Mouse (Mus musculus): Measurements from ENCODE around the gene Rpl35. TPM values are rescaled to one million over a fixed set of nuclear protein-coding genes. Genes with fewer than 3 reads are reported as not detected.

Gene Rpl35
- polyA plus RNA-seq, 1 experiment from 2014 or later, result 1,064 TPM

DNA sequence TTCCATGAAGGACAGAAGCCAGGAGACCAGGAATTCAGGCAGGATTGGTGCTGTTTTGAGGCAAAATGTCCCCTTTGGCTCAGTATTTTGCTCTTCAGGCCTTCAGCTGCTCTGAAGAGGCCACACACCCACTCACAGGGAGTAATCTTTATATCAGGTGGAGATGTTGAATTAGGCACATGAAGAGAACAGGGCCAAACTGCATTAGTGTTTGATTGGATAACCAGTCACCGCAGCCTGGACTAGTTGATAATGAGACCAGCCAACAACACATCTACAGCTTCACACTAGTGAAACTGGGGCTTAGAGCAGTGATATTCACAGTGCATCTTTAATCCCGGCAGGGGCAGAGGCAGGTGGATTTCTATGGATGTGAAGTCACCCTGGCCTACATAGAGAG, 16.5 kb downstream of the Rpl35 start:
- Histone ChIP-seq H3K36me3 (ENCODE audit: control insufficient read depth, insufficient read depth, low read length) (no peaks in the 10 kb centered on the region), H3K9me3 (ENCODE audit: control insufficient read depth, low read length) (peaks cover 7% of the 10 kb centered on the region; the same call in 1 of the 2 replicates), H3K27ac (replicated peaks; ENCODE audit: low read depth, low read length) (no peak overlapping the region), H3K9ac (ENCODE audit: low read depth, low read length) (no peak overlapping the region), H3K4me1 (ENCODE audit: control insufficient read depth, insufficient read depth, low read length) (no peaks in the 10 kb centered on the region), H3K4me3 (ENCODE audit: low read depth, low read length) (no peak overlapping the region), H3K4me2 (ENCODE audit: low read depth, low read length) (no peak overlapping the region), H3K27me3 (replicated peaks; ENCODE audit: control insufficient read depth, insufficient read depth, low read length) (no peaks in the 10 kb centered on the region)
- ATAC-seq (ENCODE audit: low read depth) (no peak), DNase-seq (ENCODE audit: low spot score) (no peak)
- 91% methylated on average over 2 of the region's 2 CpGs for WGBS

DNA sequence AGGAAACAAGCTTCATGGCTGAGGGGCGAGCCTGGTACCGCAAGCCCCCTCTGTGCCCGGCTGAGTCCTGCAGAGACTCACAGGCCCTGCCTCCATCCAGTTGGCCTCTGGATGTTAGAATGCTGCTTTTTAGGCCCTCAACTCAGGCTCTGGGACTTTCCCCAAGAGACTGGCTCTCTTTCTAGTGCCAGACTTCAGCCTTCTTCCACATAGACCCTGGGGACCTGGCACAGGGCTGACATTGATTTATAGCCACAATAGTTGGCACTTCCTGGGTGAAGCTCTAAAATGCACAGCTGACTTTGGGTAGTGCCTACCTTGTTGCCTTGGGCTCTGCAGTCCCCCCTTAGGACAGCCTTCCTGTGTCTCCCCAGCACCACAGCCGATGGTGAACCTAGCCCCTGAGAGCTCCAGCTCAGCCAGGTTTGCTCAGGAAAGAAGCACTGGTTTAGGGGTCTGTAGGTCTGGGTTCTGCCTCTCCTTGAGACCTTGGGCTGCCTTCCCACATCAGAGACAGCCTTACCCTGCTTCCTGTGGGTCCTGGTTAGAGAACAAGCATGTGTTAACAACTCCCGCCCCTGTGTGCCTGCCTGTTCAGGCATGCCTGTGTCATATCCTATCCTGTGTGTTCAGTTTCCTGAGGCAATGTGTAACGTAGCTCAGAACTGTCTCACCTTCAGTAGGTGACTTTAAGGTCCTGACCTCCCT, 17.5 kb downstream of the Rpl35 start:
- 74% methylated on average over 6 of the region's 6 CpGs for WGBS
- Histone ChIP-seq H3K4me1 (ENCODE audit: control insufficient read depth, insufficient read depth, low read length) (no peaks in the 10 kb centered on the region), H3K9ac (ENCODE audit: low read depth, low read length) (no peak overlapping the region), H3K36me3 (ENCODE audit: control insufficient read depth, insufficient read depth, low read length) (no peaks in the 10 kb centered on the region), H3K9me3 (ENCODE audit: control insufficient read depth, low read length) (peaks cover 7% of the 10 kb centered on the region; the same call in 1 of the 2 replicates), H3K4me2 (ENCODE audit: low read depth, low read length) (no peak overlapping the region), H3K27ac (replicated peaks; ENCODE audit: low read depth, low read length) (no peak overlapping the region), H3K4me3 (ENCODE audit: low read depth, low read length) (no peak overlapping the region), H3K27me3 (replicated peaks; ENCODE audit: control insufficient read depth, insufficient read depth, low read length) (no peaks in the 10 kb centered on the region)
- ATAC-seq (ENCODE audit: low read depth) (peak; percentile 67; the same call in 1 of the 2 replicates), DNase-seq (ENCODE audit: low spot score) (peak; percentile 75)

DNA sequence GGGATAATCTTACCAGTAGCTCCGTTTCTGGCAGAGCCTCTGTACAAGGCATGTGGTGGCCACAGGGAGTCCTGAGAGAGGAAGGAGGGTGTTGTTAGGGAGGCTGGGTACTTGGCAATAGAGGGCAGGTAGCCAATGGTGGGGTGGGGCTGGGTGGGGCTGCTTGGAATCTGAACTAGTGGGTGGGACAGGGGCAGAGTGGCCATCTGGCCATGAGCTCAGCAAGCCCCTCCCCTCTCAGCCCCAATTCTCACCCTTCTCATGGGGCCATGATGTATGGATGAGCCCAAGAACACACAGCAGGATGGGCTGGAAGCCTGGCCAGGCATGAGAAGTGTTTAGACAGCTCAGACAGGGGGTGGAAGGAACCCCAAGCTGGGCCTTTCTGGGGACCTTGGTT, 18.1 kb downstream of the Rpl35 start:
- H3K27ac ChIP-seq (replicated peaks; ENCODE audit: low read depth, low read length), result no peak overlapping the region
- H3K4me1 ChIP-seq (ENCODE audit: control insufficient read depth, insufficient read depth, low read length), result no peaks in the 10 kb centered on the region
- peaks cover 7% of the 10 kb centered on the region; the same call in 1 of the 2 replicates for H3K9me3 ChIP-seq (ENCODE audit: control insufficient read depth, low read length)
- no peaks in the 10 kb centered on the region for H3K27me3 ChIP-seq (replicated peaks; ENCODE audit: control insufficient read depth, insufficient read depth, low read length)
- WGBS, result 71% methylated on average over 1 of the region's 1 CpGs
- no peaks in the 10 kb centered on the region for H3K36me3 ChIP-seq (ENCODE audit: control insufficient read depth, insufficient read depth, low read length)
- ATAC-seq (ENCODE audit: low read depth) (no peak), DNase-seq (ENCODE audit: low spot score) (no peak)
- no peak overlapping the region for H3K4me3 ChIP-seq (ENCODE audit: low read depth, low read length)
- no peak overlapping the region for H3K9ac ChIP-seq (ENCODE audit: low read depth, low read length)
- no peak overlapping the region for H3K4me2 ChIP-seq (ENCODE audit: low read depth, low read length)

DNA sequence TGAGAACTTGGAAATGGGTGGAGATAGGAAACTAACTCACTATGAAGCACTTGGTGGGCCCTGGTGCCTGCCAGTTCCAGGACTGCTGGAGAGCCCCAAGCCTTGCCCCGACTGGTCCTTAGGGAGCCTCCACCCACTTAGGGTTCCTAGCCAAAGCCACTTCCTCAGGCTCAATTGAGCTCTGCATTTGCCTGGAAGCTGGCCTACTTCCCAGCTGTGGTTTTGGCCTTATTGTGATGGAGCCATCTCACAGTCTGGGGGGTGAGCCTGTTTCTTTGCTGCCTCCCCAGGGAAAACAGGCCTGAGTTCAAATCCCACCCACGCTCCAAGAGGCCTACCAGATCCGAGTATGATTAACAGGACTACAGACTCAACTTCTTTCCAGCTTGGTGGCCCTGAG, 18.8 kb downstream of the Rpl35 start:
- Histone ChIP-seq H3K36me3 (ENCODE audit: control insufficient read depth, insufficient read depth, low read length) (no peaks in the 10 kb centered on the region), H3K4me2 (ENCODE audit: low read depth, low read length) (no peak overlapping the region), H3K9me3 (ENCODE audit: control insufficient read depth, low read length) (peaks cover 7% of the 10 kb centered on the region; the same call in 1 of the 2 replicates), H3K9ac (ENCODE audit: low read depth, low read length) (no peak overlapping the region), H3K4me3 (ENCODE audit: low read depth, low read length) (no peak overlapping the region), H3K27ac (replicated peaks; ENCODE audit: low read depth, low read length) (no peak overlapping the region), H3K4me1 (ENCODE audit: control insufficient read depth, insufficient read depth, low read length) (no peaks in the 10 kb centered on the region), H3K27me3 (replicated peaks; ENCODE audit: control insufficient read depth, insufficient read depth, low read length) (no peaks in the 10 kb centered on the region)
- WGBS, result 73% methylated on average over 3 of the region's 3 CpGs
- DNase-seq (ENCODE audit: low spot score) (peak; percentile 69), ATAC-seq (ENCODE audit: low read depth) (no peak)

DNA sequence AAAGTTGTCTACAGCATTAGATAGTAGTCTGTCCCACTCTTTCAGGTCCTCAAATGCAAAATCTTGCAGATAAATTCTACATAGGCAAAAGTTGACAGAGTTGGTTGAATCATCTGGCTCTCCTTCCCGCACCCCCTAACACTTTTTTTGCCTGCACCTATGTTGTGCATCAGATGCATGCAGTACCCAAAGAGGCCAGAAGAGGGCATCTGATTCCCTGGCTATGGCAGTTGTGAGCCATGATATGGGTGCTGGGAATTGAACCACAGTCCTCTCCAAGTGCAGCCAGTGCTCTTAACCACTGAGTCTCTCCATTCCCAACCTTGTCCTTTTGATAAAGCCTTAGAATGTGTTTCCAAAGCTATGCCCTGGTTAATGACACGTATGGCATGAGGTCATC, 22.0 kb downstream of the Rpl35 start:
- Histone ChIP-seq H3K9ac (ENCODE audit: low read depth, low read length) (no peak overlapping the region), H3K27me3 (replicated peaks; ENCODE audit: control insufficient read depth, insufficient read depth, low read length) (no peaks in the 10 kb centered on the region), H3K9me3 (ENCODE audit: control insufficient read depth, low read length) (peaks cover 7% of the 10 kb centered on the region; the same call in 1 of the 2 replicates), H3K27ac (replicated peaks; ENCODE audit: low read depth, low read length) (no peak overlapping the region), H3K4me2 (ENCODE audit: low read depth, low read length) (no peak overlapping the region), H3K36me3 (ENCODE audit: control insufficient read depth, insufficient read depth, low read length) (no peaks in the 10 kb centered on the region), H3K4me3 (ENCODE audit: low read depth, low read length) (no peak overlapping the region), H3K4me1 (ENCODE audit: control insufficient read depth, insufficient read depth, low read length) (no peaks in the 10 kb centered on the region)
- ATAC-seq (ENCODE audit: low read depth) (no peak), DNase-seq (ENCODE audit: low spot score) (no peak)
- 96% methylated on average over 2 of the region's 2 CpGs for WGBS

DNA sequence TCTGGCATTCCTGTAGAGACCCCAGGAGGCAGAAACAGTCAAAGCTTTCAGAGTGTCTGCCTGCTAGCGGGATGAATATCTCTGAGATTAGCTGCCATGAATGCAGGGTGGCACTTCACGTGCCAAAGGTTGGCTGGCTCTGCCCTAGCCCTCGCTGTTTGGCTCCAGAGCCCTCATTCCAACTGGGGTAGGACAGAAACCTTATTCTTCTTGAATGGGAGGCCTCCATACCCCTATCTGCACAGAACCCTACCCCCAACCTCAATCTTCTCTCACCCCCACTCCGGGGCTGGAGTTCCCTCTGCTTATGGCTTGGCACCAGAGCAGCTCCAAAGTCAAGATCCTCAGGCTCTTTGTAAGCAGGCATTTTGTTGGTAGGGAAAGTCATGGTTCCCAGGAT, 27.6 kb downstream of the Rpl35 start:
- Histone ChIP-seq H3K4me1 (ENCODE audit: control insufficient read depth, insufficient read depth, low read length) (no peaks in the 10 kb centered on the region), H3K9ac (ENCODE audit: low read depth, low read length) (no peak overlapping the region), H3K27me3 (replicated peaks; ENCODE audit: control insufficient read depth, insufficient read depth, low read length) (no peaks in the 10 kb centered on the region), H3K9me3 (ENCODE audit: control insufficient read depth, low read length) (no peaks in the 10 kb centered on the region), H3K36me3 (ENCODE audit: control insufficient read depth, insufficient read depth, low read length) (no peaks in the 10 kb centered on the region), H3K4me3 (ENCODE audit: low read depth, low read length) (no peak overlapping the region), H3K4me2 (ENCODE audit: low read depth, low read length) (no peak overlapping the region), H3K27ac (replicated peaks; ENCODE audit: low read depth, low read length) (no peak overlapping the region)
- peak; percentile 41; the same call in 1 of the 2 replicates for ATAC-seq (ENCODE audit: low read depth)
- WGBS, result 51% methylated on average over 4 of the region's 4 CpGs
- no peak for DNase-seq (ENCODE audit: low spot score)

DNA sequence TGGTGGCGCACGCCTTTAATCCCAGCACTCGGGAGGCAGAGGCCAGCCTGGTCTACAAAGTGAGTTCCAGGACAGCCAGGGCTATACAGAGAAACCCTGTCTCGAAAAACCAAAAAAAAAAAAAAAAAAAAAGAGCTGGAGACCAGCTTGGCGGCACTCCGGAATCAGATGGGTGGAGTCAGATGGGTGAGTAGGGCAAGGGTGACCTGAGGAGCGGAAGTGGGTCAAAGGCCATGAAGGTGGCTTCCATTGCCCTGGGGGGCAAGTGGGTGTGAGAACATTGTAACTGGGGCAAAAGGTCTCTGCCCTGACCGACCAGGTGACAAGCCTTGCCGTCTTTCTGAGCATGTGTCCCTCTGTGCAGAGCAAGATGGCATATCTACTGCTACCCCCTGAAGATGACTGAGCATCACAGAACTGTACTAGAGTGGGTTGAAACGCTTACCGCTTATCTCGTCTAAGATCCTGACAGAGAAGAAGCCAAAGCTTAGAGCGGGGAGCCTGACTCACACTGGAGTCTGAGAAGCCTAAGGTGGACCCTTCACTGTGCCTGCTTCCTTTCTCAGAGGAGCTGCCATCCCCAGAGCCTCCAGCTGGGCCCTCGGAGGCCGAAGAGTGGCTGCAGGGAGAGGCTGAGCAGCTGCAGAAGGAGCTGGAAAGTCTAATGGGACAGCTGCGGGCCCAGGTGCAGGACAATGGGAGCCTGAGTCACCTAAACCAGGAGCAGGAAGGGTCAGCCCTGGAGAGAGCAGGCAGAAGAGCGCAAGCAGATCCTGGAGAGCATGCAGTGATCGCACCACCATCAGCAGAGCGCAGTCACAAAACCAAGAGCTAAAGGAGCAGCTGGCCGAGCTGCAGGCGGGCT, 29.3 kb downstream of the Rpl35 start:
- no peak overlapping the region for H3K9ac ChIP-seq (ENCODE audit: low read depth, low read length)
- H3K9me3 ChIP-seq (ENCODE audit: control insufficient read depth, low read length), result no peaks in the 10 kb centered on the region
- WGBS, result 78% methylated on average over 21 of the region's 21 CpGs
- no peaks in the 10 kb centered on the region for H3K27me3 ChIP-seq (replicated peaks; ENCODE audit: control insufficient read depth, insufficient read depth, low read length)
- H3K4me3 ChIP-seq (ENCODE audit: low read depth, low read length), result no peak overlapping the region
- H3K4me2 ChIP-seq (ENCODE audit: low read depth, low read length), result no peak overlapping the region
- DNase-seq (ENCODE audit: low spot score), result no peak
- H3K27ac ChIP-seq (replicated peaks; ENCODE audit: low read depth, low read length), result no peak overlapping the region
- no peaks in the 10 kb centered on the region for H3K36me3 ChIP-seq (ENCODE audit: control insufficient read depth, insufficient read depth, low read length)
- no peak for ATAC-seq (ENCODE audit: low read depth)
- no peaks in the 10 kb centered on the region for H3K4me1 ChIP-seq (ENCODE audit: control insufficient read depth, insufficient read depth, low read length)

DNA sequence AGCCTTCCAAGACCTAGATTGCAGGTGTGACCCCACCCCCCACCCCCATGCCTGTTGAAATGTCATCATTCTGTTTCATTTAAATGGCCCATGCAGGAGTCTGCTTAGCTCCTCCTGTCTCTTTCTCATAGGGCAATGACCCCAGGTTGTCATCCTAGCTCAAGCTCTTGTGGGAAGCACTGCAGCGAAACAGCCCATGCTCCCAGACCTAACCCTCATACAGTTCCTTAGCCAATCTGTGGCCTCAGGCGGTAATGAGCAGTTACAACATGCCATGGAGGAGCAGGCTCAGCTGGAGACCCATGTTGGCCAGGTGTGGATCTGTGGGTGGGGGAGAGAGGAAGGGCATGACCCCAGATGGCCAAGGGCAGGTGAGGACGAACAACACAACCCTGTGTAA, 30.2 kb downstream of the Rpl35 start:
- Histone ChIP-seq H3K4me2 (ENCODE audit: low read depth, low read length) (no peak overlapping the region), H3K9ac (ENCODE audit: low read depth, low read length) (no peak overlapping the region), H3K9me3 (ENCODE audit: control insufficient read depth, low read length) (no peaks in the 10 kb centered on the region), H3K4me3 (ENCODE audit: low read depth, low read length) (no peak overlapping the region), H3K27me3 (replicated peaks; ENCODE audit: control insufficient read depth, insufficient read depth, low read length) (no peaks in the 10 kb centered on the region), H3K4me1 (ENCODE audit: control insufficient read depth, insufficient read depth, low read length) (no peaks in the 10 kb centered on the region), H3K36me3 (ENCODE audit: control insufficient read depth, insufficient read depth, low read length) (no peaks in the 10 kb centered on the region), H3K27ac (replicated peaks; ENCODE audit: low read depth, low read length) (no peak overlapping the region)
- ATAC-seq (ENCODE audit: low read depth), result no peak
- WGBS, result 66% methylated on average over 3 of the region's 3 CpGs
- no peak for DNase-seq (ENCODE audit: low spot score)
